Mouse (Mus musculus): ENCODE results near the gene Tfip11.
"Not testable (repeated sequence)": the region's sequence is repeated elsewhere in the genome, so short reads cannot be mapped to it uniquely, and the experiment has no call there.

The Tfip11 gene

GRCm38 (mm10) chr5:112289819-112290535, 36.2 kb upstream of the Tfip11 start:
- no peak for DNase-seq (ENCODE audit: low read depth, low spot score)

GRCm38 (mm10) chr5:112290536-112290880, 35.6 kb upstream of the Tfip11 start:
- no peak for DNase-seq (ENCODE audit: low read depth, low spot score)

- no peak for DNase-seq (ENCODE audit: low read depth, low spot score)
These were observed 34.3 kb upstream of the Tfip11 start for GRCm38 (mm10) chr5:112291866-112292265.

GRCm38 (mm10) chr5:112292343-112292980, 33.7 kb upstream of the Tfip11 start:
- no peak for DNase-seq (ENCODE audit: low read depth, low spot score)

- DNase-seq (ENCODE audit: low read depth, low spot score) = no peak
These were observed 32.4 kb upstream of the Tfip11 start for GRCm38 (mm10) chr5:112293800-112294199.

- DNase-seq (ENCODE audit: low read depth, low spot score) = no peak
These were observed 31.5 kb upstream of the Tfip11 start for GRCm38 (mm10) chr5:112294696-112295095.

GRCm38 (mm10) chr5:112295162-112295561, 31.0 kb upstream of the Tfip11 start:
- no peak for DNase-seq (ENCODE audit: low read depth, low spot score)

GRCm38 (mm10) chr5:112295564-112295963, 30.6 kb upstream of the Tfip11 start:
- no peak for DNase-seq (ENCODE audit: low read depth, low spot score)

GRCm38 (mm10) chr5:112296404-112297181, 29.6 kb upstream of the Tfip11 start:
- no peak for DNase-seq (ENCODE audit: low read depth, low spot score)

GRCm38 (mm10) chr5:112297257-112297656, 28.9 kb upstream of the Tfip11 start:
- no peak for DNase-seq (ENCODE audit: low read depth, low spot score)

- no peak for DNase-seq (ENCODE audit: low read depth, low spot score)
These were observed 27.8 kb upstream of the Tfip11 start for GRCm38 (mm10) chr5:112298226-112298988.

GRCm38 (mm10) chr5:112299399-112299798, 26.8 kb upstream of the Tfip11 start:
- no peak for DNase-seq (ENCODE audit: low read depth, low spot score)

- DNase-seq (ENCODE audit: low read depth, low spot score) = no peak
These were observed 26.0 kb upstream of the Tfip11 start for GRCm38 (mm10) chr5:112300112-112300511.

GRCm38 (mm10) chr5:112300721-112301308, 25.3 kb upstream of the Tfip11 start:
- no peak for DNase-seq (ENCODE audit: low read depth, low spot score)

GRCm38 (mm10) chr5:112301694-112302093, 24.5 kb upstream of the Tfip11 start:
- no peak for DNase-seq (ENCODE audit: low read depth, low spot score)

GRCm38 (mm10) chr5:112302310-112302709, 23.8 kb upstream of the Tfip11 start:
- DNase-seq (ENCODE audit: low read depth, low spot score) = no peak

GRCm38 (mm10) chr5:112305842-112306241, 20.3 kb upstream of the Tfip11 start:
- no peak for DNase-seq (ENCODE audit: low read depth, low spot score)

GRCm38 (mm10) chr5:112313222-112313885, 12.8 kb upstream of the Tfip11 start:
- DNase-seq (ENCODE audit: low read depth, low spot score) = no peak

GRCm38 (mm10) chr5:112316468-112316867, 9.7 kb upstream of the Tfip11 start:
- no peak for DNase-seq (ENCODE audit: low read depth, low spot score)

GRCm38 (mm10) chr5:112317328-112317727, 8.8 kb upstream of the Tfip11 start:
- DNase-seq (ENCODE audit: low read depth, low spot score) = no peak

GRCm38 (mm10) chr5:112319343-112319742, 6.8 kb upstream of the Tfip11 start:
- not testable (repeated sequence) for DNase-seq (ENCODE audit: low read depth, low spot score)
